Mouse (Mus musculus) kidney, postnatal 10 days (tissue): ENCODE results near the gene Ccdc28b.

Experiments used
- DNase-seq: peaks from one replicate; pipeline ENCODE4 v3.0.0; 2021; ENCODE audit warnings: mixed read lengths

Ccdc28b gene

DNA sequence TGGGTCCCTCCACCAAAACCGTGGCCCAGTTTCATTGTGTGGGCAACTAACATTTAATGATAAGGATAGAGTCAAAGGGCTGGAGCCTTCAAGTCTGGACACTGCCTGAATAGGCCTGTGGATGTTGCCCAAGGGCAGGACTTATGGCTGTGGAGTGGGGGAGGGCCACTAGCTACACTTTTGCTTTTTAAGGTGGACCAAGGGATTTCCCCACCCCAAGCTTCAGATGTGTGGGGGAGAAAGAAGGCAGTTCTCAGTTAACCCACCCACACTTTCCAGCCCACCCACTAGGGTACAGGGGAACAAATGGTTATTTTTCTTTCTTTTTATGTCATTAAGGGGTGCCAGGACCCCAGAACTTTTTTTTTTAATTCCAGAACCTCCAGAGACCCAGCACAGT is 39.4 kb downstream of the Ccdc28b start:
- DNase-seq: no peak

DNA sequence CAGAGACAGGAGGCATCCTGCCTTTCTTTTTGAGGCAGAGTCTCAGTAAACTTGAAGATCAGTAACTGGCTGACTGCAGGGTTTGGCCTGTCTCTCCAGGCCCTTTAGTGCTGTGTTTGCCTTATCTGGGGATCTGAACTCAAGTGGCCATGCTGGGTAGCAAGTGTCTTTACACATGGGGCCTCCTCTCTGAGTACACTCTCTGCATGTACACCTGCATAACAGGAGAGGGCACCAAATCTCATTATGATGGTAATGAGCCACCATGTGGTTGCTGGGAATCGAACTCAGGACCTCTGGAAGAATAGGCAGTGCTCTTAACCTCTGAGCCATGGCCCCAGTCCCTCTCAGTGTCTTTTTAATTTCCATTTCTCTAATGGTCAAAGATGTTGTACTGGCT is 41.5 kb downstream of the Ccdc28b start:
- no peak for DNase-seq

DNA sequence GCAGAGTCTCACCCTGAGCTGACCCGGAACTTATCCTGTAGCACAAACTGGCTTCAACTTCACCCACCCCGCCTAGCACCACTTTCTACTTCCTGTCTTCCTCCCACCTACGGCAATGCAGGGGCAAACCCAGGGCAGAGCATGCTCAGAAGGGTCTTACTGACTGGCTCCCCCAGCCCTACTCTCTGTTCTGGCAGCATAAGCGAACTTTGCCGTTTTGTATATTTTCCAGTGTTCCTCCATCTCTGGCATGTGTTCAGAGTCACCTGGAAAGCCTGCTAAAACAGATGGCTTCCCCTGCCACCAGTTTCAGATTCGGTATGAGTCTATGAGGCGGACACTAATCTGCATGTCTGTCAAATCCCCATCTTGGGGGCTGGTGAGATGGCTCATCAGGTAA is 43.4 kb downstream of the Ccdc28b start:
- DNase-seq: no peak

DNA sequence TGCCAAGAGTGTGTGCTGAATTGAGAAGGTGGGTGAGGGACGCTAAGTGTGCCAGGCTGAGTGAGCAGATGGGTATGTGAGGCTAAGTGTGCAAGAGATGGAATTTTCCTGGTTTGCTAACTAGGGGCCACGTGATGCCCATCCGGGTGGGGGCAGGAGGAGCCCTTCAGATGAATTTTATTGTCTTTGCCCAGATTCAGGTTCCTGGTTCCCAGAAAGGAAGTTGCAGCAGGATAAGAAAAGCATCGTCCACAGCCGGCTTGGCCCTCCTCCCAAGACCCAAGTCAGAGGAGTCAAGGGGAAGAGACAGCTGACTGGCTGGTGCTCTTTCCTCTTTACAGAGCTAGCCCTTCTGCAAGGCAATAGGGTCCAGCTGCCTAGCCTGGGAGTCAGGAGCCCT is 45.3 kb downstream of the Ccdc28b start, which contains the start of gene Fam167b:
Gene Fam167b (minus strand): TSS at position 84 of the 400 bp plus-strand sequence.
- peak; percentile 76 for DNase-seq

DNA sequence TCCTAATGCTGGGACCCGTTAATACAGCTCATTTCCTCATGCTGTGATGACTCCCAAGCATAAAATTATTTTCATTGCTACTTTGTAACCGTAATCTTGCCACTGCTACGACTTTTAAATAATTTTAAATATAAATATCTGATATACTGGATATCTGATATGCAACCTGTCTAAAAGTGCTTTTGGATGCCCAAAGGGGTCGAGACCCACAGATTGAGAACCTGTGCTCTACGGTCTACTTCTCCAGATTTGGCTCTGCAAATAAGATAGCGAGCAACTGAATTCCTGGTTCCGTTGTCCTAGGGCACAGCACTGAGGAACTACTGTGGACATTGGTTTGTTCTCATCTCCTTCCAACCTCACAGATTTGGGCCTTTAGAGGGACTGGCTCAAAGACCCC is 46.1 kb downstream of the Ccdc28b start:
- DNase-seq: no peak

DNA sequence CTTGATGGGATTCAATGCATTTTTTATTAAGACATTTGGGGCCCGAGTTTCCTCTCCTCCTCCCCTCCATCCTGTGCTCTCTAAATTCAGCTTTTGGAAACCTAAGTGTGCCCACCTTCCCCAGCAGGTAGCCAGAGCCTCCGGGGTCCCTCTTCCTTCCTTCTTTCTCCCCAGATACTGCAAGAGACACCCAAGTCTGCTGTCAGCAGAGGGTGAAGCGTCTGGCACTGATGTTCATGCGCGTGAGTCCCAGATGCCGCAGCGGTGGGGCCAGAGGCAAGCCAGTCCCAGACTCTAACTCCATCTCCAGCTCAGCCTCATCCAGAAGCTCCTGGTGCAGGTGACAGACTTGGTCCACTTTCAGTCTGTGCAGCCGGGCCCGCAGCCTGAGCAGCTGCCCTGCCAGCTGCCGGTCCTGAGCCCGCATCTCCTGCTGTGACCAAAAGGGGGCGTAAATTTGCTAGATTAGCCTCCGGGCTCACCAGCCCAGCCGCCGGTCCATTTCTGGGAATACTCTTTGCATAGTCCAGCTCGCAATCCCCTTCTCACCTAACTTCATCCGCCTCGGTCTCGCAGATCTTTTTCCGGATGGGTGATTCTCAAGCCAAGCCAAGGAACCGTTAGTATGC is 46.8 kb downstream of the Ccdc28b start:
- DNase-seq: peak; percentile 89

DNA sequence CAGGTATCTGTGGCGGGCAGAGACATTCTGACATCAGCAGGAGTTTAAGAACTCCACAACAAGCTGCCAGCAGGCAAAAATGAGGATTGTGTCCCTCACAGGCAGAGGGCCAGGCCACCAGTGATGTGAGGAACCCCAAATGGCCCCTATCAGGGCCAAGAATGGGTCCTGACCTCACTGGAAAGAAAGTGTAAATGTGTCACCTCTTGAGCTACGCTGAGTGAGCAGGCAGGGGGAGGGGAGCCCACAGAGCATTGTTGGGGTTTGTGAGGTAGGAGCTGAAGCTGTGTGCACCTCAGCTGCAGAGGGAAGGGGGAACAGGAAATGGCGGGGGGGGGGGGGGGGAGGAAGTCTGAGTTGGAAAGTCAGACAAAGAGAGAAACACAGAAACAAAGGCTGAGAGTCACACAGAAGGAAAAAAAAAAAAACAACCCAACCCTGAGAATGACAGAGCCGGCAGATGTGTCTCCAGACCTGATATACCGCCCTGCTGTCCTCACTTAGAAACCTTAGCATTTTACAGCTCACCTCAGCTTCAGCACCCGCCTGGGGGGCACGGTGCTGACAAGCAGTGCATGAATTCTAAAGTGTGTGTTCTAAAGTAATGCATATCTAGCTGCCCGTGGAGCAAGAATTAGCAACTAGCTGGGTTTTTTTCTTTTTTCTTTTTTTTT is 48.4 kb downstream of the Ccdc28b start:
- peak; percentile 59 for DNase-seq

DNA sequence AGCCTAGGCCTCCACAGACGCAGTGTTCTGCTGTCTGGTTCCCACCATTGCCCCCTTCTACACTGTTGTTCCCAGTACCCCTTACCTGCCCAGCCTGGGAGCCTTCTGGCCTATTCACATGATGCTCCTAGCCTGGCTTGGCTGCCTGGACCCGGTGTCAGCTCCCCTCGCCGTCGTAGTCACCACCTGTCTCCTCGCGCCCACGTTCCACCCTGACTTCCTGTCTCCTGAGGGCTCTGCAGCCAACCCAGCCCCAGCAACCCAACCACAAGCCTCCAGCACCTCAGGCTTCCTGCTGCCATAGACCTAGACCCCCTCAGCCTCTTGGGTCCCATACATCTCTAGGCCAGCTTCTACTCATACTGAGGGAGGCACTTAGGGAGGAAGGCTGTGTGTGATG is 50.3 kb downstream of the Ccdc28b start, which contains the start of gene Lck:
Gene Lck (minus strand): TSS at position 212 of the 400 bp plus-strand sequence.
- no peak for DNase-seq

DNA sequence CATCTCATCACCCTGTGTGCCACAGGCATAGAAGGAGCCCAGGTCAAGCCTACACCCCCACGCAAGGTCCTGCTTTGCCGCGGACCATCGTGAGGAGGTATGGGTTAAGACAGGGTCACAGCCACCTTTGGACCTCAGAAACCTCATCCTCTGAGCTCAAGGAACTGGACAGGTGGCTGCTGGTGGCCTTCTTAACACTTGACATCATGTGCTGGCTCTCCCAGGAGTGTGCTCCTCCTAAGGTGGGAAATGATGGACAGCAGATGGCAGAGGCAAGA is 50.7 kb downstream of the Ccdc28b start:
- DNase-seq: no peak

DNA sequence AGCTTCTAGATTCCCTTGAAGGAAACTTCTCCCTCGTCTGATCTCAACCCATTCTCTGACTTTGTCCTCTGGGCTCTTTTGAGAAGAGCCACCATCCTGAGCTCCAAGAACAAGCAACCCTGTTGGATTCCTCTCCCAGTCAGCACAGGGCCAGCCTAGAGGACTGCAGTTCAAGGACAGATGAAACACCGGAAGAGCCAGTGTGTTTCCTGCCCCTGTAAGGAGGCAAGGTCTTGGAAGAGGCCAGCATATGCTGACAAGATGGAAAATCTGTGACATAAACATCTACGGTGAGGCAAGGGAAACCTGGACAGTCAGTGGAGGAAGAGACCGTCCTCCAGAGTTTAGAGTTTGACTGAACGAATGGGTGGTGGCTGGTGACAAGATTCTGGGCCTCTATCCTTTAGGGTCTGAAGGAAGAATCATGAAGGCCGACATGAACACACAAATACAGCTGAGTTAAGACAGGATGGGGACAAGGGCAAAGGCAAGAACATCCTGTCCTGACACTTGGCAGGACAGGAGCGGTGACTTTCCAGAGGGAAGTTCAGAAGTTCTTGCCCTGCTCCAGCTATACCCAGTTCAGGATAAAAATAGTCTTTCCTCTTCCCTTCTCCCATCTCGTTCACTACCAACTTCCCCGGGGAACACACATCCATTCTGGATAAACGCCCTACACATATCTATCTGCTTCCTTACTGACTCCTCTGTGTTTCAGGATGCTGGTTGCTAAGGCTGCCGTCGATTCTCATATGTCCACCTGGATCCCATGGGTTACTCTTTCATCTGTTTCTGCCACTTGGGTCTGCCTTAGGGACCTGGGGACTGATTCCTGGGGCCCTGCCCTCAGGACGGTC is 51.3 kb downstream of the Ccdc28b start:
- DNase-seq: peak; percentile 23

DNA sequence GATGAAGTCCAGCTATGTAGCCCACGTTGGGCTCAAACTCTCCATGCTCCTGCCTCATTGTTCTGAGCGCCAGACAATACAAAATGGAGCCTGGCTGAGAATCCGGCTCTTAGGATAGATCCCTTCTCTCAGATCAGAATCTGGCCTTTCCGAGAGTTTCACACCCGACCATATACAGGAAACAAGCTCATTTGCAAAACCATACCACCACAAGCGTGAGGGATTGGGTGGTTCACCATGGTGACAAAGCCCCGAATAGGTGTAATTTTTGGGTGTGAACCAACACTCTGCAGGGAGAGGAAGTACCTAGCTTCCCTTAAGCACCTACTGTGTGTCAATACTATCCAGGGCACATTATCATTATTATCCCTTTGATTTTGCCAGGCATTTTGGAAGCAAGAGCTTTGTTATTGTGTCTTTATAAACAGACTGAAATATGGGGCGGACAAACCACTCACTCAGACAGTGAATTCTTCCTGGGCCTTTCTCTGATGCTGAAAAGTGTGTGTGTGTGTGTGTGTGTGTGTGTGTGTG is 52.1 kb downstream of the Ccdc28b start:
- DNase-seq: no peak

DNA sequence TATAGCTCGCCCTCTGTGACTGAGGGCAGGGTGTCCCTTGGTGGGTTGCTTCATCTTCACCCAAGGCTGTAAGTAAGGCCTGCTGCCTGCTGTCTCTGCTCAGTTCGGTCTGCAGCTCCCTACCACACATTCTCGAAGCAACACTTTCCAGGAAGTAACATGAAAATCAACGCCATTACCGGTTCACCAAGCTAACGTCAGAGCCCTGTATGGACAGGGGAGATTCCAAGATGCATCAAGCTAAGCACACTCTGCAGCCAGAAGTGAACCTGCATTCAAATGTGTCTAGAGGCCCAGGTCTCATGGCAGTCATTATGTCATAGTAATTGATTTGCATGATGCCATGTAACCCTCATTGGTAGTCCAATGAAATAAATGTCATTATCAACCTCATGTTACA is 53.7 kb downstream of the Ccdc28b start:
- no peak for DNase-seq
